Mouse (Mus musculus) heart, postnatal 36 days (tissue): ENCODE measurements around the gene Ifnb1. TPM values are rescaled to one million over a fixed set of nuclear protein-coding genes. Genes with fewer than 3 reads are reported as not detected.

Experiments
- DNase-seq, 2 experiments: peaks; one replicate each; pipeline ENCODE4 v3.0.0; 2021 to 2022
- intact Hi-C: fragments of 180-260 bp; cut with DNase I; formaldehyde crosslinking; loops from one replicate; pipeline ENCODE4 v1.15.1; 2025
- total RNA-seq, 2 experiments: library from RNA; stranded (reverse); gene quantifications; 2 replicates each; pipeline ENCODE4 v1.2.3; 2021

The Ifnb1 gene
- total RNA-seq, 2 experiments from 2014 or later: not detected

DNA sequence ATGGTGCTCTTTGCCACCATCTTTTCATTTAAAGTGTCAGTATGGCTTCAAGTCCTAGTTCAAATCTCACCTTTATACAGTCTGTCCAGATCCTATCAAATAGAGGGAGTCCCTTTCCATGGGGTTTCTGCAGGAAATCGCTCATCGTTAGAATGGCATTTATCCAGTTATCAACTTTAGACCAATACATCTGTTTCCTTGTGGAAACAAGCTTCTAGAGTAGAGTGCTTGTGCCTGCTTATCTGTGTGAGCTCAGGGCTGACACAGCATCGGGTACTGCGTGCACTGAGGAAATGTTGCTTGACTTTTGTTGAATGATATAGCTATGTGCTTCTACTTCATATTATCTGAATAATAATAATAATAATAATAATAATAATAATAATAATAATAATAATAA lies 8.8 kb downstream of the Ifnb1 start:
- intact Hi-C loops: loop anchor here (2.0 to 5.0 kb wide), 2 partner anchors 75 to 156 kb away; partner anchors contain the start of gene Hacd4

GRCm38 (mm10) chr4:88503753-88504152 lies 18.8 kb downstream of the Ifnb1 start:
- no peak for DNase-seq
- intact Hi-C loops: no loop called here

More for the DNA sequence above, 8.8 kb downstream of the Ifnb1 start:
- no peak for DNase-seq

- DNase-seq: no peak
- intact Hi-C loops: no loop called here
Measured at GRCm38 (mm10) chr4:88501247-88501646, 21.3 kb downstream of the Ifnb1 start.

DNA sequence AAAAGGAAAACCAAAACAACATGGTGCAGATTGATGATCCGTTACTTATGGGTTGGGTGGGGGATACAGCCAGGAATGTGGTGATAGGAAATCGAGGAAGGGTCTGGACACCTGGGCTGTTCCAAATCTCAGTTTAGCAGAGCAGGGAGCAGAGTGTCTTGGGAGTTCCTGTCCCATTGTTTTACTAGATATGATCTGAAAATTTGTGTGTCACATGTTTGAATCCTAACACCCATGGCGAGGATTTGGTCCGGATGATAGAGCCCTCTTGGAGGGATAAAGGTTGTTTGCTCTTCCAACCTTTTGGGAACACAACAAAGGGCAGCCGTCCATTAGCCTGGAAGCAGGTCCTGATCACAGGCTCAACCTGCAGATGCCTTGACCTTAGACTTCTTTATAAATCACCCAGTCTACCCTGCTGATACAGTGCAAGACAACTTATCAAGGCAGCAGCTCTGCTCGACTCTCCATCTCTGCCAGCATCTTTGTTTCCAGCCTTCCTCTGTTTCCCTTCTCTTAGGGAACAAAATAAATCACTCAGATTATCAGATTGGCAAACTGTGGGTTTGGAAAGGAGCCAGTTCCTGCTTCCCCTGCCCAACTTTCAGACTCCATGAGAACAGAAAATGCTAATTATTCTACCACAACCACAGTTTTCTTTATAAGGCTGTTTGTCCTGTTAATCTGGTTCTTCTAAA lies 26.1 kb downstream of the Ifnb1 start:
- intact Hi-C loops: no loop called here
- DNase-seq: peak; percentile 37 to 59

DNA sequence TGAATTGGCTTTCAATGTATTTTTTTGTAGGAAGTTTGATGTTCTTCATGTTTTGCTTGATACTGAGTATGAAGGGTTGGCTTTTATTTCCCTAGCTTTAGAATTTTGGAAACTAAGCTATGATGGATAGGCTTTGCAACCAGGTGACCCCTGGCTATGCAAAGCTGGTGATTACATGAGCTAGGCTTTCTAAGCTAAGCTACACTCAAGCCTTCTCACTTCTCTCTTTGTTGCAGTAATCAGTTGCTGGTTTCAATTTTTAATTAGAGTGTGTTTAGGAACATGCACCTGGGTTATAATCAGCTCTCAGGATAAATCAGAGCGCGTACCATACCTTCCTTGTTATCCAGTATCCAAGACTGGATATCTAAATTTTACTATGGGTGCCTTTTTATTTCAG lies 33.0 kb downstream of the Ifnb1 start:
- intact Hi-C loops: no loop called here
- DNase-seq: no peak

GRCm38 (mm10) chr4:88488107-88488506 lies 34.5 kb downstream of the Ifnb1 start:
- no peak for DNase-seq
- intact Hi-C loops: no loop called here

DNA sequence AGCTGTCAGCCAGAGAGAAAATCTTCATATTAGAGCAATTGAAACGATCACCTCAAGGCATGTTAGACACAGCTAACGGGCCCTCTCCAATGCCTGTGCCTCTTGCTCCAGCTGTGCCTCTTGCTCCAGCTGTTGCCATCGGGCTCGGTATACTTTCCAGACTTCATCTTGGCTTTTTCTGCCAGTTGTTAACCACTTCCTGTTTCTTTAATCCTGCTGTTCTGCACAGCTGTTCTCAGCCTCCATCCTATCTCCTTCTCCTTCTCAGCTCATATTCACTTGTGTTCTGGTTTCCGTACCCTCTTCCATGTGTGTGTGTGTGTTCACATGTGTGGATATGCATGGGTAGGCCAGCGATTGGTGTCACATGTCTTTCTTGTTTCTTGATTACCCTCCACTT lies 42.4 kb downstream of the Ifnb1 start:
- no peak for DNase-seq
- intact Hi-C loops: no loop called here

GRCm38 (mm10) chr4:88478809-88479186 lies 43.8 kb downstream of the Ifnb1 start:
- DNase-seq: no peak
- intact Hi-C loops: no loop called here

- no peak for DNase-seq
- intact Hi-C loops: no loop called here
Measured at GRCm38 (mm10) chr4:88478177-88478808, 44.3 kb downstream of the Ifnb1 start.

GRCm38 (mm10) chr4:88476511-88477210 lies 45.9 kb downstream of the Ifnb1 start:
- peak in 1 of 2 experiments; percentile 17 for DNase-seq
- intact Hi-C loops: no loop called here

- intact Hi-C loops: no loop called here
- DNase-seq: no peak
Measured at GRCm38 (mm10) chr4:88476084-88476483, 46.5 kb downstream of the Ifnb1 start.

Other genes with a start within 250 kb of the Ifnb1 start
- gene Hacd4, start 83.8 kb downstream of the Ifnb1 start, total RNA-seq: 1 to 10 TPM; 4.4 to 6.0 TPM
- gene Ifna15, start 35.5 kb upstream of the Ifnb1 start, total RNA-seq: not detected
- gene Ifna14, start 49.0 kb upstream of the Ifnb1 start, total RNA-seq: not detected
- gene Ifna9, start 69.6 kb upstream of the Ifnb1 start, total RNA-seq: not detected
- not detected for gene Ifna12, start 80.6 kb upstream of the Ifnb1 start, total RNA-seq
- gene C87499, start 111.6 kb upstream of the Ifnb1 start, total RNA-seq: not detected
- gene Ifna13, start 121.7 kb upstream of the Ifnb1 start, total RNA-seq: not detected
- not detected for gene Ifna16, start 154.2 kb upstream of the Ifnb1 start, total RNA-seq
- not detected for gene Ifna2, start 161.1 kb upstream of the Ifnb1 start, total RNA-seq
- gene Ifnab, start 168.6 kb upstream of the Ifnb1 start, total RNA-seq: not detected
- under 1 TPM; 0.39 to 0.43 TPM for gene Gm26566, start 199.0 kb upstream of the Ifnb1 start, total RNA-seq
- 10 to 100 TPM; 69.3 to 71.1 TPM for gene Klhl9, start 199.7 kb upstream of the Ifnb1 start, total RNA-seq
- gene Gm13271, start 232.1 kb upstream of the Ifnb1 start, total RNA-seq: not detected
- not detected for gene Gm13283, start 237.3 kb upstream of the Ifnb1 start, total RNA-seq